Mouse (Mus musculus): ENCODE measurements around the gene Psme2b. TPM values are rescaled to one million over a fixed set of nuclear protein-coding genes. Genes with fewer than 3 reads are reported as not detected.
"Not testable (repeated sequence)": the region's sequence is repeated elsewhere in the genome, so short reads cannot be mapped to it uniquely, and the experiment has no call there.

Gene Psme2b
- polyA plus RNA-seq, 1 experiment: 11.3 TPM

- H3K4me3 ChIP-seq; H3K79me2 ChIP-seq (ENCODE audit: control insufficient read depth, insufficient read depth); H3K27me3 ChIP-seq (ENCODE audit: control insufficient read depth, insufficient read depth, insufficient read length): not testable (repeated sequence)
Measured at GRCm38 (mm10) chr11:48935291-48935690, 10.7 kb downstream of the Psme2b start.

DNA sequence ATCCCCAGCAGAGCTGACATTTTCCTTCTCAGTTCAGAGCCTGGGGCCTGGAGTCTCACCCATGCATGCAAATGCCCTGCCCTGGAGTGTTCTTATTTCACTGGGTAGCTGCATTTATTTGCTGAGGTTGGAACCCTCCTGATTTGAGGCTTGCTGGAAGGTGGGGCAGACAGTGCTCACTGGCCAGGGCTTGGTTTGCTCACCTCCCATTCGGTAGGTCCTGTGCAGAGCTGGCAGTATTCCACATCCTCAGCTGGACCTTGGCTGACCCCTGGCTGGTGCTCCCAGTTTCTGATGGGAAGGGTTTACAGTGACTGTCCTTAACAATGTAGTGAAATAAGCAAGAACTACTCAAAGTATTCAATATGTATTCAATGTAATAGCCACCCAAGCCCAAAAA lies 12.1 kb downstream of the Psme2b start:
- not testable (repeated sequence) for H3K4me3 ChIP-seq; H3K27me3 ChIP-seq (ENCODE audit: control insufficient read depth, insufficient read depth, insufficient read length); H3K79me2 ChIP-seq (ENCODE audit: control insufficient read depth, insufficient read depth); H3K36me3 ChIP-seq (ENCODE audit: control insufficient read depth, insufficient read depth); H3K4me2 ChIP-seq (ENCODE audit: low read depth); H3ac ChIP-seq (ENCODE audit: control insufficient read depth, insufficient read length)

More at GRCm38 (mm10) chr11:48935291-48935690, 10.7 kb downstream of the Psme2b start:
- H3K4me2 ChIP-seq (ENCODE audit: low read depth); H3ac ChIP-seq (ENCODE audit: control insufficient read depth, insufficient read length); H3K36me3 ChIP-seq (ENCODE audit: control insufficient read depth, insufficient read depth): not testable (repeated sequence)

DNA sequence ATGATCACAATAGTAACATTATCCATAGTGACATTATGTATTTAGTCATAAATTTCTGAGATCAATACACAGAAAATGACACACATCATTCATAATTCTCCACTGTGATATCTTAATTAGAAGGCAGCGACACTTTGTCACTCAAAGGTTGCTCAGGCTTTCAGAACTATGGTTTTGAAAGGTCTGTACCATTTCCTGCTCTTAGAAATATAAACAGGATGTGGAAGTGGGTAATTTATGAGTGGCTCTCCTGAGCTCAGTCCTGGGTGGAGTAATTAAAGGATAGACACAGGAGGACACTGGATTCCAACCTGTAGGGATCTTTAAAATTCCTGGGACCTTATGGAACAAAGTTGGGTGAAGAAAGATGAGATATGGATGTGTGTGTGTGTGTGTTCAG lies 12.6 kb downstream of the Psme2b start:
- not testable (repeated sequence) for H3ac ChIP-seq (ENCODE audit: control insufficient read depth, insufficient read length); H3K79me2 ChIP-seq (ENCODE audit: control insufficient read depth, insufficient read depth); H3K27me3 ChIP-seq (ENCODE audit: control insufficient read depth, insufficient read depth, insufficient read length); H3K36me3 ChIP-seq (ENCODE audit: control insufficient read depth, insufficient read depth); H3K4me3 ChIP-seq; H3K4me2 ChIP-seq (ENCODE audit: low read depth)

DNA sequence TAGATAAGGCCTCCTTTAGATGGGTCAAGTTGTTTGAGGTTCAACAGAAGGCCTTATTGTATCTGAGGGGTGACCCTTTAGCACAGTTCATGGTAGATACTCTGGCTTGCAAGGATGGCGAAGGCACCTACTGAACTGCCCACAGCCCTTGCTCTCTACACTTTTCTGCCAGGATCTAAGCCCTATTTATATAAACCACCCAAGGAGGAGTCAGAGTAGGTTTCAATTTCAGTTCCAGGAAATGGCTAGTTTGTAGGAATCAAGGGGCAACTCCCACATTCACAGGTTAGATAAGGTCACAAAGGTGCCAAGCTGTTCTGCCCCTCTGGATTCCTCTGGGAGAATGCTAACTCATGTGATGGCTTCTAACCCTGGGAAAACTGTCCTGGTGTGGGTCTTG lies 17.9 kb downstream of the Psme2b start:
- H3ac ChIP-seq (ENCODE audit: control insufficient read depth, insufficient read length); H3K27me3 ChIP-seq (ENCODE audit: control insufficient read depth, insufficient read depth, insufficient read length); H3K4me2 ChIP-seq (ENCODE audit: low read depth); H3K79me2 ChIP-seq (ENCODE audit: control insufficient read depth, insufficient read depth); H3K36me3 ChIP-seq (ENCODE audit: control insufficient read depth, insufficient read depth); H3K4me3 ChIP-seq: not testable (repeated sequence)

DNA sequence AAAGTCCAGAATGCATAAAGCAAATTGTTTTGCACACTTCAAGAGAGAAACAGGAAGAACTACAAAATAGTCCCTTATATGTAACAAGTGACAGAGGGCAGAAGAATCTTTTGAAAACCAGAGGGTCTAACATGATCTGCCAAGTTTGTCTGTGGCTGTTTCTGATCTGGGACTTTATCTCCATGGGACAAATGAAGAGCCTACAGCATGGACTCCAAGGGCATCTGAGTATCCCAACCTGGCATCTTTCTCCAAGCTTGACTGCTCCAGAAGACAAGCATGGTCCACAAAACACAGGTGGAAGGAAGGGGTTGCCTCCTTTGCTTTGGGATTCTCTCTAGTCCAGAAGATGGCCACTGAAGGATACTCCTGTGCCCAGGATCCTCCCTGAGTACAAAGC lies 19.6 kb downstream of the Psme2b start:
- H3K79me2 ChIP-seq (ENCODE audit: control insufficient read depth, insufficient read depth); H3K36me3 ChIP-seq (ENCODE audit: control insufficient read depth, insufficient read depth); H3K27me3 ChIP-seq (ENCODE audit: control insufficient read depth, insufficient read depth, insufficient read length); H3K4me3 ChIP-seq; H3ac ChIP-seq (ENCODE audit: control insufficient read depth, insufficient read length); H3K4me2 ChIP-seq (ENCODE audit: low read depth): not testable (repeated sequence)

DNA sequence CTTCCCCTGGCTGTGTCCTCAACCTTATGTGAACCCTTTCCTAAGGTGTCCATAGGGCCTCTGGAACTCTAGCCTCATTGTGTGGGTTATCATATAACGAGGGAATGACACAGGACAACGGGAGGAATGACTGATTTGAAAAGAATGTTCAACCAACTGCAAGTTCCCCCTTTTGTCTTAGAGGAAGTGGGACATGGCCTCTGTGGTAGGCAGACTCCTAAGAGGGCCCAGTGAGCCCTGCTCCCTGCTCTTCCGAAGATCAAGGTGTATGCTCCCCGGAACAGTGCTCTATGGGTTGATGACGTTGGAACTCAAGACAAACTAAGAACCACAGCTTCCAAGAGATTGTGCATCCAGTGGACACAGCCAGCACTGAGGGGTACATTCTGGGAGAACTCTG lies 22.2 kb downstream of the Psme2b start:
- not testable (repeated sequence) for H3K4me2 ChIP-seq (ENCODE audit: low read depth); H3ac ChIP-seq (ENCODE audit: control insufficient read depth, insufficient read length); H3K36me3 ChIP-seq (ENCODE audit: control insufficient read depth, insufficient read depth); H3K79me2 ChIP-seq (ENCODE audit: control insufficient read depth, insufficient read depth); H3K27me3 ChIP-seq (ENCODE audit: control insufficient read depth, insufficient read depth, insufficient read length); H3K4me3 ChIP-seq

DNA sequence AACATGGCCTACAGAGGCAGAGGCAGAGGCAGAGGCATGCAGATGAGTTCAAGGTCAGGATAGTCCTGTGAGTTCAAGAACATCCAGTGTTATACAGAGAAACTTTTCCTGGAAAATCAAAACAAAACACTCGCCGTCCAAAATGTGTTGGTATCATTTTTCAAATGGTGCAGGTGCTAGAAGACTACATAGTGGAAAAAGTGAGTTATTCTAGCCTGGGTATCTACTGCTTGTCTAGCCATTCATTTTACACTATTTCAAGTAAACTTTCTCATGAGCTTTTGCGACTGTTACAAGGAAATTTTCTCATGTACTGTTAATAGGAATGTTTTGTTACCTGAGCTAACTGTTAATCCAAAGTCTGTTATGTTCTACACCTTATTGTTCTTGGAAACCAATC lies 27.6 kb downstream of the Psme2b start:
- TF ChIP-seq MYOD1 (IDR thresholded peaks at IDR 0.05; ENCODE audit: control insufficient read depth in 1 of 3, insufficient read length in 2 of 3, low read depth in 2 of 3) (no peak), SRF (IDR thresholded peaks at IDR 0.05; ENCODE audit: control insufficient read depth, insufficient read length, low read depth) (no peak), POLR2A (IDR thresholded peaks at IDR 0.05; ENCODE audit: insufficient read length, low read depth) (no peak), E2F4 (IDR thresholded peaks at IDR 0.05; ENCODE audit: insufficient read depth) (no peak), TCF3 (IDR thresholded peaks at IDR 0.05; ENCODE audit: insufficient read length, low read depth) (no peak), USF1 (IDR thresholded peaks at IDR 0.05; ENCODE audit: low read depth) (no peak), MAX (IDR thresholded peaks at IDR 0.05; ENCODE audit: low read depth) (no peak), POLR2AphosphoS2 (IDR thresholded peaks at IDR 0.05; ENCODE audit: insufficient read length, low read depth) (no peak), REST (IDR thresholded peaks at IDR 0.05; ENCODE audit: insufficient read depth, insufficient read length) (no peak), MYOG (IDR thresholded peaks at IDR 0.05; ENCODE audit: control insufficient read depth in 1 of 3, insufficient read depth in 1 of 3, insufficient read length in 2 of 3, low read depth in 2 of 3) (no peak), CEBPB (IDR thresholded peaks at IDR 0.05; ENCODE audit: insufficient read depth, poor library complexity, severe bottlenecking) (no peak)
- Histone ChIP-seq H3ac (ENCODE audit: control insufficient read depth, insufficient read length) (no peak overlapping the region), H3K79me2 (ENCODE audit: control insufficient read depth, insufficient read depth) (no peaks in the 10 kb centered on the region), H3K36me3 (ENCODE audit: control insufficient read depth, insufficient read depth) (no peaks in the 10 kb centered on the region), H3K27me3 (ENCODE audit: control insufficient read depth, insufficient read depth, insufficient read length) (no peaks in the 10 kb centered on the region), H3K4me2 (ENCODE audit: low read depth) (peak overlapping the region; percentile 59), H3K4me3 (no peak overlapping the region)

DNA sequence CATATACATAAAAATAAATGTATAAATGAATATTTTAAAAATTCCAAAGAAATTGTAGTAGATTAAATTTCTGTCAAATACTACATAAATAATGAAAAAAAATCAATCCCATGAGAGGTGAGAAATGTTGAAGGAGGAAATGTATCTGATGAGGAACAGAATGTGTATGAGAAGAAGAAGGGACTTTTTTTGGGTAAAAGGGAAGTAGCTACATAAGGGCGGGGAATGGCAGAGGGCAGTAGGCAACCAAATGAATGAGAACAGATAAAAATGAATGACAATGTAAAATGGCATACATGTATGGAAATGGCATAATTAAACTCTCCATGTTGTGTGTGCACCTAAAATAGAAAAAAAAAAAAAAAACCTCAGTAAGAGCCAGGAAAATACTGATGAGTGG lies 32.4 kb downstream of the Psme2b start:
- no peaks in the 10 kb centered on the region for H3K79me2 ChIP-seq (ENCODE audit: control insufficient read depth, insufficient read depth)
- no peaks in the 10 kb centered on the region for H3K36me3 ChIP-seq (ENCODE audit: control insufficient read depth, insufficient read depth)
- H3ac ChIP-seq (ENCODE audit: control insufficient read depth, insufficient read length): no peak overlapping the region
- H3K4me3 ChIP-seq: no peak overlapping the region
- H3K4me2 ChIP-seq (ENCODE audit: low read depth): no peak overlapping the region
- TF ChIP-seq TCF3 (IDR thresholded peaks at IDR 0.05; ENCODE audit: insufficient read length, low read depth): no peak
- no peaks in the 10 kb centered on the region for H3K27me3 ChIP-seq (ENCODE audit: control insufficient read depth, insufficient read depth, insufficient read length)
